Mouse (Mus musculus): ENCODE results near the gene Pgpep1. TPM values are rescaled to one million over a fixed set of nuclear protein-coding genes. Genes with fewer than 3 reads are reported as not detected.

Gene Pgpep1
- total and polyA plus RNA-seq, 3 experiments: 12.3 to 30.0 (median 22.9) TPM

DNA sequence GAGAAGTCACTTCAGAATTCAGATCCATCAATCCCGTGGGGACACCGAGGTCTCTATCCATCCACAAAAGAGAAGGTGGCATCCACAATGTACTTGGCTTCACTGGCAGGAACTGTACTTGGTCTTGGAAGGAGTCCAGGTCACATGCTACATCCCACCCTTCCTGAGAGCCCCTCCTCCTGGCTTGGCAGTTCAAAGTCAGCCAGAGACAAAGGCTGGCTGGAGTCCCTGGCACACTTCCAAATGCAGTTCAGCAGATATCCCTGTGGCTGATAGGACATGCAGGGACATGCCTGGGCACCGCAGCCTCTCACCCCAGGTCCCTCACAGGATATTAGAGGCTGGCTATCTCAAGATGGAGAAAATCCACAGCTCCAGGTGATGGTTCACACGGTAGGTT, 10.9 kb downstream of the Pgpep1 start:
- Histone ChIP-seq H3K27ac (ENCODE audit: insufficient read depth, low read depth) (peak overlapping the region; percentile 12; the same call in 1 of the 2 replicates), H3K4me3 (replicated peaks in 1 of 3; ENCODE audit: low read depth in 2 of 3, low read length in 2 of 3, poor library complexity in 1 of 3) (no peak overlapping the region), H3K4me2 (ENCODE audit: insufficient read depth, low read depth, poor library complexity, severe bottlenecking) (no peak overlapping the region), H3K9me3 (replicated peaks; ENCODE audit: low read length) (no peaks in the 10 kb centered on the region), H3K27me3 (replicated peaks) (no peaks in the 10 kb centered on the region), H3K79me2 (replicated peaks; ENCODE audit: control insufficient read depth, extremely low read depth, insufficient read depth, poor library complexity, severe bottlenecking) (no peaks in the 10 kb centered on the region), H3K4me1 (ENCODE audit: control insufficient read depth in 1 of 2, insufficient read depth in 2 of 2) (peaks cover 36 to 76% of the 10 kb centered on the region in 2 experiments), H3K9ac (ENCODE audit: insufficient read depth, low read depth) (0 out of 2 replicates have a peak overlapping the region, but pooled peaks have one; percentile 20), H3K36me3 (replicated peaks in 1 of 2; ENCODE audit: control insufficient read depth in 1 of 2, insufficient read depth in 1 of 2, low read length in 1 of 2) (peaks cover 26 to 57% of the 10 kb centered on the region in 2 experiments)
- TF ChIP-seq ZNF384 (IDR thresholded peaks at IDR 0.05; ENCODE audit: low read depth, low read length): no peak
- TF ChIP-seq USF1 (IDR thresholded peaks at IDR 0.05; ENCODE audit: low read depth, low read length): no peak
- TF ChIP-seq ZMIZ1 (IDR thresholded peaks at IDR 0.05; ENCODE audit: low read depth, low read length): no peak
- TF ChIP-seq POLR2A (IDR thresholded peaks at IDR 0.05; ENCODE audit: low read depth, low read length): no peak
- no peak for TF ChIP-seq NELFE (IDR thresholded peaks at IDR 0.05; ENCODE audit: low read depth, low read length)
- TF ChIP-seq CHD2 (IDR thresholded peaks at IDR 0.05; ENCODE audit: low read length): no peak
- in situ Hi-C loops (cut with MboI; ENCODE audit: low pct_ligation_motif_present, low pct_unique_long_range_greater_than_20kb, low sequenced_read_pairs): loop anchor here (5.0 kb wide), 1 partner anchor 37 kb away; no protein-coding TSS in a partner anchor
- DNase-seq (ENCODE audit: extremely low read depth): no peak
- dilution Hi-C loops (cut with MboI; ENCODE audit: extremely low pct_ligation_motif_present, extremely low pct_unique_long_range_greater_than_20kb, low sequenced_read_pairs): no loop called here

DNA sequence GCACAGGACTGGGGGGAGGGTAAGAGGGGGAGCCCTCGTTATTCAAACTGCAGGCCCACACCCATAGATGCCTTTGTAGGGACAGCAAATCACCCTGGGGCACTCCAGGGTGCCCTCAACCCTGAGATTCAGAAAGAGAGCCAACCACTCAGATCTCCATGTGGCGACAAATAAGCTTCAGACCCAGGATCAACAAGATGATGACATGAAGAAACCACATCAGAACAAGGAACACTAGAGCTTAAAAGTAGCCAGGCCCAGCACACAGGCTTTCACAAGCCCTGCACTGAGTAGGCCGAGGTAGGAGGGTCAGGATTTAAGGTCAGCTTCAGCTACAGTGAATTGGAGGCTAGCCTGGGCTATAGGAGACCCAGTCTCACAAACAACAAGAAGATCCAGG, 11.3 kb downstream of the Pgpep1 start:
- TF ChIP-seq HCFC1 (IDR thresholded peaks at IDR 0.05; ENCODE audit: low read depth, low read length) (no peak), JUND (conservative IDR thresholded peaks at IDR 0.05; ENCODE audit: low read depth, low read length) (no peak), NELFE (IDR thresholded peaks at IDR 0.05; ENCODE audit: low read depth, low read length) (no peak), ZC3H11A (IDR thresholded peaks at IDR 0.05; ENCODE audit: low read depth, low read length) (no peak), MXI1 (IDR thresholded peaks at IDR 0.05; ENCODE audit: low read depth, low read length) (no peak), ZKSCAN1 (IDR thresholded peaks at IDR 0.05; ENCODE audit: borderline replicate concordance, low read depth, low read length) (no peak), ETS1 (conservative IDR thresholded peaks at IDR 0.05; ENCODE audit: low read depth, low read length) (no peak), POLR2A (IDR thresholded peaks at IDR 0.05; ENCODE audit: low read depth, low read length) (no peak), MAZ (IDR thresholded peaks at IDR 0.05; ENCODE audit: low read depth, low read length) (no peak), MEF2A (IDR thresholded peaks at IDR 0.05; ENCODE audit: borderline replicate concordance, low read depth, low read length) (no peak), USF2 (conservative IDR thresholded peaks at IDR 0.05; ENCODE audit: low read depth, low read length) (no peak), MYC (IDR thresholded peaks at IDR 0.05; ENCODE audit: low read depth, low read length) (no peak), GABPA (IDR thresholded peaks at IDR 0.05; ENCODE audit: insufficient replicate concordance, low read depth, low read length) (no peak), TBP (conservative IDR thresholded peaks at IDR 0.05; ENCODE audit: low read depth, low read length) (no peak), CTCF (conservative IDR thresholded peaks at IDR 0.05 in 1 of 2, IDR thresholded peaks at IDR 0.05 in 1 of 2; ENCODE audit: low read depth in 2 of 2, low read length in 2 of 2) (no peak), E2F4 (IDR thresholded peaks at IDR 0.05; ENCODE audit: insufficient replicate concordance, low read depth, low read length) (no peak)
- Histone ChIP-seq H3K79me2 (replicated peaks; ENCODE audit: control insufficient read depth, extremely low read depth, insufficient read depth, poor library complexity, severe bottlenecking) (no peaks in the 10 kb centered on the region), H3K4me2 (ENCODE audit: insufficient read depth, low read depth, poor library complexity, severe bottlenecking) (no peak overlapping the region), H3K36me3 (replicated peaks in 1 of 2; ENCODE audit: control insufficient read depth in 1 of 2, insufficient read depth in 1 of 2, low read length in 1 of 2) (peaks cover 26 to 55% of the 10 kb centered on the region in 2 experiments), H3K27me3 (replicated peaks) (no peaks in the 10 kb centered on the region), H3K9ac (ENCODE audit: insufficient read depth, low read depth) (no peak overlapping the region), H3K4me3 (replicated peaks in 1 of 3; ENCODE audit: low read depth in 2 of 3, low read length in 2 of 3, poor library complexity in 1 of 3) (no peak overlapping the region), H3K9me3 (replicated peaks; ENCODE audit: low read length) (no peaks in the 10 kb centered on the region), H3K27ac (ENCODE audit: insufficient read depth, low read depth) (0 out of 2 replicates have a peak overlapping the region, but pooled peaks have one; percentile 12), H3K4me1 (ENCODE audit: control insufficient read depth in 1 of 2, insufficient read depth in 2 of 2) (peaks cover 36 to 72% of the 10 kb centered on the region in 2 experiments)
- in situ Hi-C loops (cut with MboI; ENCODE audit: low pct_ligation_motif_present, low pct_unique_long_range_greater_than_20kb, low sequenced_read_pairs) (loop anchor here (5.0 kb wide), 1 partner anchor 37 kb away; no protein-coding TSS in a partner anchor), dilution Hi-C loops (cut with MboI; ENCODE audit: extremely low pct_ligation_motif_present, extremely low pct_unique_long_range_greater_than_20kb, low sequenced_read_pairs) (no loop called here)
- DNase-seq (ENCODE audit: extremely low read depth): no peak
